Mouse (Mus musculus) midbrain, embryonic 13.5 days (tissue): Measurements from ENCODE around the gene Rasl10a. TPM values are rescaled to one million over a fixed set of nuclear protein-coding genes. Genes with fewer than 3 reads are reported as not detected.
A peak's percentile ranks its signal among the peaks of the same experiment; 100 is the strongest.
"Not testable (repeated sequence)": the region's sequence is repeated elsewhere in the genome, so short reads cannot be mapped to it uniquely, and the experiment has no call there.

Source experiments
- ATAC-seq: fragments of 200-750 bp; cut with Nextera tagmentation; 2 replicates; pipeline ENCODE4 v1.8.0; 2017; ENCODE audit warnings: mild to moderate bottlenecking, moderate TSS enrichment, moderate library complexity
- H3K27ac ChIP-seq: fragments of 300-500 bp; sonication (generic); 2 replicates; pipeline ENCODE4 v1.5.1; 2015; ENCODE audit warnings: inconsistent platforms, mild to moderate bottlenecking, moderate library complexity
- H3K27me3 ChIP-seq: fragments of 300-500 bp; sonication (generic); 2 replicates; pipeline ENCODE4 v1.6.1; 2015; ENCODE audit warnings: mild to moderate bottlenecking, inconsistent platforms
- H3K36me3 ChIP-seq: fragments of 300-500 bp; sonication (generic); 2 replicates; pipeline ENCODE4 v1.6.1; 2015; ENCODE audit warnings: mild to moderate bottlenecking, inconsistent platforms
- H3K4me1 ChIP-seq: fragments of 300-500 bp; sonication (generic); replicated peaks from 2 replicates; pipeline ENCODE4 v1.6.1; 2015; ENCODE audit warnings: inconsistent platforms
- H3K4me2 ChIP-seq: fragments of 300-500 bp; sonication (generic); replicated peaks from 2 replicates; pipeline ENCODE4 v1.6.1; 2015; ENCODE audit warnings: moderate library complexity, mild to moderate bottlenecking, inconsistent platforms
- H3K4me3 ChIP-seq: fragments of 300-500 bp; sonication (generic); replicated peaks from 2 replicates; pipeline ENCODE4 v1.5.1; 2015; ENCODE audit warnings: mild to moderate bottlenecking, inconsistent platforms
- H3K9ac ChIP-seq: fragments of 300-500 bp; sonication (generic); replicated peaks from 2 replicates; pipeline ENCODE4 v1.6.1; 2015; ENCODE audit warnings: mild to moderate bottlenecking, inconsistent platforms
- H3K9me3 ChIP-seq: fragments of 300-500 bp; sonication (generic); 2 replicates; pipeline ENCODE4 v1.6.1; 2016; ENCODE audit warnings: mild to moderate bottlenecking, inconsistent platforms
- WGBS: fragments of 180-500 bp; shearing (Covaris S2); methylation state at CpG from one replicate; pipeline ENCODE4 v1.1.7; 2015; 5-methylcytosine and 5-hydroxymethylcytosine counted together
- polyA plus RNA-seq: library from polyadenylated mRNA; unstranded; fragments of >200 nt; fragmentation: Nextera tagmentation; extraction: Ambion mirVana; gene quantifications from 2 replicates; pipeline ENCODE4 v1.2.1, GENCODE M21; 2015

Gene Rasl10a
- polyA plus RNA-seq, 1 experiment from 2014 or later = 0.55 TPM

DNA sequence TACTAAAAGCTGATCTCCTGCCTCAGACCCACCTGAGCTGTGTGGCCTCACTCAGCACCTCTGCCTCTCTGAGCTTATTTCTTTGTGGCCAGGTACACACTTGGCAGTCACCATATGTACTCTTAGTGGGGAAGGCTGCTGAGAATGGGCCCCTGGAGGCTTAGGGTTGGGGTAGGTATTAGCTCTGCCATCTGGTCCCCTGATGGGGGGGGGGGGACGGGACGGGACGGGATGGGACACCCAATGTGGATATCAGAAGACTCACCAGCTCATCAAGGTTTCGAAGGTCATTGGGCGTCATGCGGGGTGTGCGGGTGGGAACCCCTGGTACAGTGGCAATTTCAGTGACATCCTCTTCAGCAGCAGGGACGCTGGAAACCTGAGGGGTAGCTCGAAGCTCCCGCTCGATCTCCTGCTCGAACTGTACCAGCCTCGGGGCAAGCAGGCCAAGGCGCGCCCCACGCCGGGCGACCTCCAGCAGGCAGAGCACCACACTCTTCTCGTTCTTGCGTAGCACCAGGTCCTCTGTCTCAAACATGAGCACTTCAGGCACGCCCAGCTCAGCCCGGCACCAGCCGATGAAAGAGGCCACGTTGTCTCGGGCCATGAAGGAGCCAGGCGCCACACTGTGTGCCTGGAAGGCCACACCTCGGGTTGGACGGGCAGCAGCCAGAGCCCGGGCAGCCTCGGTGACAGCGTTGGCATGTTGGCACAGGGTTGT is 5.8 kb downstream of the Rasl10a start:
- no peak for ATAC-seq
- H3K36me3 ChIP-seq = peaks cover 10% of the 10 kb centered on the region
- peaks cover 62% of the 10 kb centered on the region for H3K27me3 ChIP-seq
- peak overlapping the region; percentile 69 for H3K4me3 ChIP-seq
- no peak overlapping the region for H3K27ac ChIP-seq
- 57% methylated on average over 29 of the region's 31 CpGs for WGBS
- no peaks in the 10 kb centered on the region for H3K9me3 ChIP-seq
- peak overlapping the region; percentile 80 for H3K9ac ChIP-seq
- peak overlapping the region; percentile 86 for H3K4me2 ChIP-seq
- H3K4me1 ChIP-seq = peaks cover 57% of the 10 kb centered on the region

DNA sequence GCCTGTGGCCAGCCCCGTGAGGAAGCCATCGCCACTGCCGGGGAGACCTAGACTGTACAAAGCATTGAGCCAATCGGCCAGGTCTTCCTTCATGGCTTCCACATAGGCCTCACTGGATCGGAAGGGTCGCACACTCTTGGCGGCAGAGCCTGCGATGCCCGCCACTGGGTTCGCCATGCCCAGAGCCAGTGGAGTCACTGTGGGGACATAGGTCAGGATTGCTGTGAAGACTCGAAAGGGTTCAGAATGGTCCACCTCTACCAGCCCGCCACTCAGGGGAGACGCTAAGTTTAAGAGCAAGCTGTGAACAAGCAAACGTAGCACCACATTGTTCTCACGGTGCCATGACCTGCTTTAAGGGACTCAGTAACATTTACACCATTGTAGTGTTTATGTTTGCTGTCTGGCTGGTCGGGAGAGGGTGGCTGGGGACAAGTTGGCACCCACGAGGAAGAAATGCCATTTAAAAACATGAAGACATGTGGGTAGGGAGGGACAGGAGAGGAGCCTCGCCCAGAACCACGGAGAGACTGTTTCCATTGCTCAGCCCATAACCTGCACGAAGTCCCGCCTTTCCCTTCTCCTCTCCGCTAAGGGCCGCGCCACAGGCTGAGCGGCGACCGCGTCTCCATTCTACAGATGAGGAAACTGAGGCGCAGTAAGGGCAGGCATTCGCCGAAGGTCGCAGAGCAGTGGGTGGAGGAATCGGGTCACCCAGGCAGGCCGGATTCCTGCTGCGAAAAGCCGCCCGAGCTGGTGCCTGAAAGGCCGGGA is 6.5 kb downstream of the Rasl10a start:
- WGBS = 19% methylated on average over 38 of the region's 38 CpGs
- peaks cover 55% of the 10 kb centered on the region for H3K27me3 ChIP-seq
- H3K4me2 ChIP-seq = peak overlapping the region; percentile 86
- peak; percentile 16; the same call in 1 of the 2 replicates for ATAC-seq
- H3K4me1 ChIP-seq = peaks cover 53% of the 10 kb centered on the region
- H3K9ac ChIP-seq = peak overlapping the region; percentile 80
- no peak overlapping the region for H3K27ac ChIP-seq
- H3K4me3 ChIP-seq = peak overlapping the region; percentile 69
- no peaks in the 10 kb centered on the region for H3K9me3 ChIP-seq
- H3K36me3 ChIP-seq = peaks cover 18% of the 10 kb centered on the region

DNA sequence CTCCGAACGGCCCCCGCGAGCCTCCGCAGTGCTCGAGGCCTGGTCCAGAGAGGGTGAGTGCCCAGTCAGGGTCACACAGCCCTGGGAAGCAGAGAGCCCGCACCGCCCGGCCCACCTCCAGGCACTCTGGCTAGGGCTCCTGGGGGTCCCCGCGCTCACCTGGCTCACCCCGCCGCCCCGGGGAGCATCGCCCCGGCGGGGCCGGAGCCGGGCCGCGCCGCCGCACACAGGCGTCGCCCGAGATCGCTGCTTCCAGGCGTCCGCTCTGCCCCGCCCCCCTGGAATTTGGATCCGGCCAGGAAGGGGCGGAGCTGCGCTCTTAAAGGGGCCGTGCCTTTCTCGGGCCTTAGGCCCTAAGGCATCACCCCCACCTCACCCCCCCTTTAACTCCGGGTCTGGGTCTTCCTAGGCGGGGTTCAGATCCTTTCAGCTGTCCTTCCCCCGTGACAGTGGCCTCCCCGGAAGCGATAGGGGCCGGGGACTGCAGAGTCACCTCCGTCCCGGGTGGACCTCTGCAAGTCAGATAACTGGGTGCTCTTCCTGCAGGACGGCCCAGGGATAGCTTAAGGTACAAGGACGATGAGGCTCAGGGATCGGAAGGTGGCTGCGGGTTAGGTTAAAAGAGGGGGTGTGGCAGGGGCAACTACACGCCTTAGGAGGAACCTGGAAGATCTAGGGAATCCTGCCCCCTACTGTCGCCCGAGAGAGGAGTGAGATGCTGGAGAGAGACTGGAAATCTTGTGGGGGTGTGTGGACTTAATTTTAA is 7.3 kb downstream of the Rasl10a start, which contains the start of gene Gas2l1:
Gene Gas2l1, minus strand, starts transcription at position 272 of the 766 bp plus-strand sequence.
- Histone ChIP-seq H3K9me3 (no peaks in the 10 kb centered on the region), H3K27me3 (peaks cover 47% of the 10 kb centered on the region), H3K4me1 (peaks cover 48% of the 10 kb centered on the region), H3K4me3 (peak within 1 kb of the TSS; percentile 69), H3K36me3 (peaks cover 23% of the 10 kb centered on the region), H3K9ac (peak within 1 kb of the TSS; percentile 80), H3K4me2 (peak within 1 kb of the TSS; percentile 86), H3K27ac (no peak within 1 kb of the TSS; the same call in 1 of the 2 replicates)
- peak; percentile 84 for ATAC-seq
- WGBS = under 1% methylated on average over 46 of the region's 50 CpGs

DNA sequence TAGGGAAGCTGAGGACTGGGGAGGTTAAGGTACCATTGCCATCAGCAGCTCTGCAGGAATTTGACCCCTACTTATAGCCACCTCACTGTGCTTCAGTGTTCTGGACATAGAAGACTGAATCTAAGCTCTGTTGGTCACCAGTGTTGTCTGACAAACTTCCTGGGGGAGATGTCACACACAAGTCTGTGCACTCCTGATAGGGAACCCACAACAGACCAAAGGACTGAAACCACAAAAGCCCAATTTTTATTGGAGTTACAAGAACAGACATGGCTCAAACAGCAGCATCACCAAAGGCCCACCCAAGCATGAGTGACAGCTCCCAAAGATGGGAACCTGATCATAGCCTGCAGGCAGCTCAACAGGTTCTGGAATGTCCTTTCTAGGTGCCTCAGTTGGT is 9.1 kb downstream of the Rasl10a start:
- peaks cover 29% of the 10 kb centered on the region for H3K27me3 ChIP-seq
- no peak overlapping the region for H3K4me3 ChIP-seq
- no peak for ATAC-seq
- no peaks in the 10 kb centered on the region for H3K9me3 ChIP-seq
- no peak overlapping the region for H3K27ac ChIP-seq
- peaks cover 41% of the 10 kb centered on the region for H3K36me3 ChIP-seq
- no peak overlapping the region for H3K9ac ChIP-seq
- no peak overlapping the region for H3K4me2 ChIP-seq
- peaks cover 33% of the 10 kb centered on the region for H3K4me1 ChIP-seq

DNA sequence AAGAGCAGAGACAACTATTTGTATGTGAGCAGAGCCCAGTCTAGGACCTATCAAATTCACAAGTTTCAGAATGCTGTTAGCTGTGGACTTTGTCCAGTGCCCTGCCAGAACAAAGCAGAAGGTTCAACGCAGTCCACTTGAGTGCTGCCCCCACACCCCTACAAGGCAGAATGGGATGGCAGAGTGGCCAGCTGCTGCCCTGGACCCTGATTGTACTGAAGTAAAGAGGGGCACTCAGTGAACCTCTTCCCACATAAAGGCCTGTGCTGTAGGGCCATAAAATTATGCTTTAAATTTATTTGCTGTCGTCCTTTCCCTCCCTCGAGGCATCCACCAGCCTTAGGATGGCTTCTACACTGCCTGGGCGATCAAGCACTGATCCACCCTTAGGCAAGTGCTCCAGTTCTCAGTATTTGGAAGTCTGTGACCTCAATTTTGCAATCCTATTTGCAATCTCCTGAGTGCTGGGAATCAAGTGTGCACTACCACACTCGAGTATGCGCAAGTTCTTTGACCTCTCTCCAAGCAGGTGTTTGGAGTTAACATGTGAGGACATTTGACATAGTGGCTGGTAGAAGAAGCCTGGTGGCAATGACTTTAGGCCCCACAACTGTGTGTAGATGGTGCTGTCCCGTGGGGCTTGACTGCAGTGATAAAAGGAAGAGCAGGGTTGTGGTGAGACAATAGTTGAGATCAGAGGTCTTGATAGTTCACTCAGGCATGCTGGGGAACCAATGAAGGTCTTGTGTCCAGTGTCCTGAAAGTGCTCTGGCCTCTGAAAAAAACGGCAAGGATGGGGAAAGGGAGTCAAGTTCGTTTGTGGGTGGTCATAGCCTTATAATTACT is 10.4 kb downstream of the Rasl10a start:
- no peak for ATAC-seq
- no peaks in the 10 kb centered on the region for H3K9me3 ChIP-seq
- 88% methylated on average over 9 of the region's 9 CpGs for whole genome bisulfite sequencing
- H3K27ac ChIP-seq = 0 out of 2 replicates have a peak overlapping the region, but pooled peaks have one; percentile 9
- H3K9ac ChIP-seq = no peak overlapping the region
- H3K4me2 ChIP-seq = no peak overlapping the region
- H3K27me3 ChIP-seq = peaks cover 16% of the 10 kb centered on the region
- H3K4me3 ChIP-seq = no peak overlapping the region
- H3K4me1 ChIP-seq = peaks cover 20% of the 10 kb centered on the region
- H3K36me3 ChIP-seq = peaks cover 54% of the 10 kb centered on the region

DNA sequence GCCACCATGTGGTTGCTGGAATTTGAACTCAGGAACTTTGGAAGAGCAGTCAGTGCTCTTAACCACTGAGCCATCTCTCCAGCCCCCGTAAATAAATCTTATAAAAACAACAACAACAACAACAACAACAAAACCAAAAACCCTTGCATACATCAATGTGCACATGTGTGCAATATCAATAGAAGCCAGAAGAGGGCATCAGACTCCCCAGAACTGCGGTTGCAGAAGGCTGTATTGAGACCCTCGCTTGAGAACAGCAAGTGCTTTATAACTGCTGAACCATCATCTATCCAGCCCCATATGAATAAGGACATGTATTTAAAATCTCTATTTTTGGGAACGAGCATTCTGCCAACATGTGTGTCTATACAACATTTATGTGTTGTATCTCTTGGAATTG is 17.0 kb downstream of the Rasl10a start:
- WGBS = 74% methylated on average over 4 of the region's 4 CpGs
- H3K27ac ChIP-seq = no peak overlapping the region
- H3K27me3 ChIP-seq = no peaks in the 10 kb centered on the region
- H3K4me3 ChIP-seq = no peak overlapping the region
- H3K9me3 ChIP-seq = no peaks in the 10 kb centered on the region
- peak; percentile 24; the same call in 1 of the 2 replicates for ATAC-seq
- H3K4me1 ChIP-seq = no peaks in the 10 kb centered on the region
- H3K4me2 ChIP-seq = no peak overlapping the region
- H3K36me3 ChIP-seq = peaks cover 84% of the 10 kb centered on the region
- no peak overlapping the region for H3K9ac ChIP-seq

DNA sequence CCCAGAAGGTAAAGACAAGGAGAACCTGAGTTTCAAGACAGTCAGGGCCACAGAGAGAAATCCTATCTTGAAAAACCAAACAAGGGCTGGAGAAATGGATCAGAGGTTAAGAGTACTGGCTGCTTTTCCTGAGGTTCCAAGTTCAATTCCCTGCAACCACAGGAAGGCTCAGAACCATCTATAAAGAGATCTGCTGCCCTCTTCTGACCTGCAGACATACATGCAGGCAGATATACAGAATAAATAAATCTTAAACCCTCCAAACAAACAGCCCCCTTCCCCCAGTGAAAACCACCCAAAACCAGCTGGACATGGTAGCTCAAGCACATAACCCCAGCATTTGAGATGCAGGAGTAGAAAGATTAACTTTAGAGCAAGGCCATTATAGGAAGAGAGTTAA is 17.8 kb downstream of the Rasl10a start:
- Histone ChIP-seq H3K36me3 (peaks cover 83% of the 10 kb centered on the region), H3K9ac (no peak overlapping the region)

DNA sequence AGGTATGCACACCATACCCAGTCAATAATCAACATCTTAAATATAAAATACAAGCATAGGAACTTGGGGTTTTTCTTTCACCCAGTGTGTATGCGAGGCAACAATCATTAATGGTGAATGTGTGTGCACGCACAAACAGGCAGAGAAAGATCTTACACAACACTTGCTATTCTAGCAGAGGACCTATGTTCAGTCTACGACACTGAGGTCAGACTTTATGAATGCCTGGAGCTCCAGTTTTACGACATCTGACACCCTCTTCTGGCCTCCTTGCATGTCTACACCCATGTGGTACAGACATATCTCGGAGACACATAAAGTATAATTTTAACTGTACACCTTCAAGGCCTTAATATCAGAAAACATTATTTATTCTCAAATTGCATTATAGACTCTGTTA is 18.9 kb downstream of the Rasl10a start:
- not testable (repeated sequence) for H3K4me1 ChIP-seq, H3K27me3 ChIP-seq, H3K4me3 ChIP-seq, ATAC-seq, H3K4me2 ChIP-seq, H3K27ac ChIP-seq, H3K9me3 ChIP-seq, H3K9ac ChIP-seq
- WGBS = 90% methylated on average over 4 of the region's 5 CpGs
- H3K36me3 ChIP-seq = peaks cover 78% of the 10 kb centered on the region

More for the DNA sequence above, 17.8 kb downstream of the Rasl10a start:
- no peaks in the 10 kb centered on the region for H3K4me1 ChIP-seq
- no peak overlapping the region for H3K4me3 ChIP-seq
- H3K27me3 ChIP-seq = no peaks in the 10 kb centered on the region
- no peak overlapping the region for H3K27ac ChIP-seq
- H3K9me3 ChIP-seq = no peaks in the 10 kb centered on the region
- H3K4me2 ChIP-seq = no peak overlapping the region
- no peak for ATAC-seq

DNA sequence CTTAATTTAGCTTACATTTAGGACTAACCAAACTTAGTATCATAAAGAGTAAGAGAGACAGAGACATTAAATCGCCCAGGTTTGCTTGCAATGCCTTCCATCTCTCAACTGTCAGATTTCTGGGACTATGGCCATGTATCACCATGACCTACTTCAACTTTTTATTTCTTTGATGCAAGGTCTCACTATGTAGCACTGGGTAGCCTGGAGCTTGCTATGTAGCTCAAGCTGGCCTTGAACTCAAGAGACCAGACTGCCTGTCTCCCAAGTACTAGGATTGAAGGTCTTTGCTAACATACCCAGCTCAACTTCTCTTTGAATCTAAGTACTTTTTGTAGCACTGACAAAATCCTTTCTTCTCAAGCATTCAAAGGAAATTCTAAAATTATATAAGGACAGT is 31.2 kb downstream of the Rasl10a start:
- Histone ChIP-seq H3K27me3 (no peaks in the 10 kb centered on the region), H3K36me3 (peaks cover 80% of the 10 kb centered on the region), H3K27ac (no peak overlapping the region), H3K9me3 (no peaks in the 10 kb centered on the region), H3K4me3 (no peak overlapping the region), H3K4me2 (no peak overlapping the region), H3K4me1 (peaks cover 3% of the 10 kb centered on the region; the same call in 1 of the 2 replicates), H3K9ac (no peak overlapping the region)
- WGBS = 86% methylated on average over 1 of the region's 1 CpGs
- ATAC-seq = no peak

DNA sequence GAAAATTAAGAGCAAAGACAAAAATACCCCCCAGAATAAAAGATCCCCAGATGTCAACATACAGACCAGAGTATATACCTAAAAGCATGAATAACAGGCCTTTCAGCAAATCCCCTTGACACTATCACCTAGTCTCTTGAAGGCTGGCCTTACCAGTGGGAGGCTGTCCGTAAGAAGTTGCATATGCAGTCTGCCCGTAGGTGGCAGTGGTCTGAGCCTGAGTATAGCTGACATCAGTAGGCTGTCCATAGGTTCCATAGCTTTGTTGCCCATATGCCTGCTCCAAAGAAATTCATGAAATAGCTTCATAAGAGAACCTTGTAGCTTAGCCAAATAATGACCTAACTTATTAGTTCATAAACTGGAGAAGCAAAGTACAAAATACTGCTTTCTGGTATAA is 33.8 kb downstream of the Rasl10a start:
- no peak overlapping the region for H3K9ac ChIP-seq
- H3K4me1 ChIP-seq = peaks cover 15% of the 10 kb centered on the region
- H3K4me3 ChIP-seq = no peak overlapping the region
- WGBS = 49% methylated on average over 2 of the region's 2 CpGs
- peaks cover 54% of the 10 kb centered on the region for H3K36me3 ChIP-seq
- H3K27me3 ChIP-seq = no peaks in the 10 kb centered on the region
- ATAC-seq = no peak
- H3K27ac ChIP-seq = no peak overlapping the region
- no peak overlapping the region for H3K4me2 ChIP-seq
- H3K9me3 ChIP-seq = no peaks in the 10 kb centered on the region

DNA sequence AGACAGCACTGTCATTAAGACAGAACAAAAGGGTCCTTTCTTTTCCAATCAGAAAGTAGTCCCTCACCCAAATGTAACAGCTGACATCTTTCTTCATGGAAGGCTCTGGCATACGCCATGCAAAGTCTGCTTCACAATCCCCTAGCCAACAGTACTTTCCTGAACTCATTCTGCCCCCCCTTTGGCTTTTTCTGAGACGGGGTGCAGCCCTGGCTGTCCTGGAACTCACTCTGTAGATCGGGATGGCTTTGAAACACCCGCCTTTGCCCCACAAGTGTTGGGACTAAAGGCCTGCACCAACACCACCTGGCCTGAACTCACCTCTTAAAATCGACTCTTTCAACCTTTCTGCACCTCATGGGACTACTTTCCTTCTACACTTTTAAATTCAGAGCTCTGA is 37.9 kb downstream of the Rasl10a start:
- H3K9me3 ChIP-seq = no peaks in the 10 kb centered on the region
- H3K27ac ChIP-seq = no peak overlapping the region
- H3K27me3 ChIP-seq = no peaks in the 10 kb centered on the region
- H3K9ac ChIP-seq = no peak overlapping the region
- ATAC-seq = no peak
- peaks cover 17% of the 10 kb centered on the region for H3K36me3 ChIP-seq
- WGBS = 82% methylated on average over 5 of the region's 5 CpGs
- H3K4me2 ChIP-seq = peak overlapping the region; percentile 95
- no peak overlapping the region for H3K4me3 ChIP-seq
- H3K4me1 ChIP-seq = peaks cover 35% of the 10 kb centered on the region
